Mouse (Mus musculus) olfactory bulb, adult 2 months (tissue): ENCODE measurements at regions not wholly inside any gene's neighbourhood (a gene's known extent, or its start where the extent isn't known, plus 50 kb on each side); places are given as distances from the start of the nearest gene placed in this dataset.

Experiments used
- CTCF ChIP-seq: fragments of 200-500 bp; IDR thresholded peaks from 2 replicates; pipeline ENCODE4 v1.5.1; 2012; ENCODE audit warnings: low read depth, mild to moderate bottlenecking, low read length, moderate library complexity; ENCODE audit not compliant: insufficient read depth
- POLR2A ChIP-seq: fragments of 200-500 bp; IDR thresholded peaks from 2 replicates; pipeline ENCODE4 v1.6.1; 2012; ENCODE audit warnings: mild to moderate bottlenecking, low read depth, low read length, moderate library complexity; ENCODE audit not compliant: insufficient read depth

- TF ChIP-seq POLR2A (no peak), CTCF (no peak)
Observed at GRCm38 (mm10) chr2:147656667-147657066, 294.9 kb downstream of the Pax1 start.
